Mouse (Mus musculus): ENCODE data around the gene Pth2. TPM values are rescaled to one million over a fixed set of nuclear protein-coding genes. Genes with fewer than 3 reads are reported as not detected.

Gene Pth2
- total and polyA plus RNA-seq, 2 experiments, result not detected

DNA sequence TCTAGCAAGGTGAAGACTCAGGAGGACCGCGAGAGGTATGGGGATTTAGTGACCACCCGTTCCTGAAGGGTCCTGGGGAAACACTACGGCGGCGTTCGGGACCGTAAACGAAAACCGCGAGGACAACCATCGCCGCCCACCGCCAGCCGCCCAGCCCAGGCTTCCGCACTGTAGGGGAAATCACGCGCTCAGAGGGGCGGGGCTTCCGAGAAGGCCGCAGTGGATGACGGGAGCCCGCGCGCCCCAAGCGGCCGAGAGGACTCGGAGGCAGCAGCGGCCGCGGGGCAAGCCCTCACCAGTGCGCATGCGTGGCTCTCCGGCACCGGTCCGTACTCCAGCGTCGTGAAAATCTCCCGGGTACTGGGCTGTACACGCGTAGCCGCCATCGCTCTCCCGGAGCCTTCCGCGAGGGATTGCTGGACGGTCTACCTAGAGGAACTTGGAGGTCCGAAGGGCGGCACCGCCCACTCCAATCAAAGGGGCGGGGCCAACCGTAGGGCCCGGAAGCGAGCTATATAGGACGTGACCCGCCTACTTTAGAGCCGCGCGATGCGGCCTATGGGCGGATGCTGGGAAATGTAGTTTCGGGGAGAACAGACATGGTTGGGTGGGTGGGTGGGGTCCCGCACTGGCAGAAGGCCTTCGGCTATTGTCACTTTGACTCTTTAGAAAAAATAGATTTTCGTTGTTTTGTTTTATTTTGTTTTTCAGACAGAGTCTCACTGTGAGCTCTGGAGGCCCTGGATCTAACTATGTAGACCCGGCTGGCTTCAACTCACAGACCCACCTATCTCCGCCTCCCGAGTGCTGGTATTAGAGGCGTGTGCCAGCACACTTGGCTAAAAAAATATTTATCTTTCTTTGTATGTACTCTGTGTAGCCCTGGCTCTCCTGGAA lies 26.5 kb upstream of the Pth2 start, which contains the start of the genes Pih1d1 and Aldh16a1:
Gene Pih1d1, plus strand, starts transcription at position 208 of the 897 bp plus-strand sequence.
Gene Aldh16a1, minus strand, starts transcription at position 489 of the 897 bp plus-strand sequence.
- no peaks in the 10 kb centered on the region for H3K27me3 ChIP-seq (ENCODE audit: control insufficient read depth, insufficient read depth, low read length)
- H3K79me2 ChIP-seq (ENCODE audit: control insufficient read depth, insufficient read depth, low read length), result no peaks in the 10 kb centered on the region
- H3K4me1 ChIP-seq (ENCODE audit: control insufficient read depth, insufficient read depth, low read length), result peaks cover 5% of the 10 kb centered on the region; the same call in 1 of the 2 replicates
- peak; percentile 82 for DNase-seq (ENCODE audit: extremely low read depth, low read depth, low spot score)
- under 1% methylated on average over 69 of the region's 69 CpGs for WGBS
- H3K9ac ChIP-seq (ENCODE audit: low read depth, low read length), result peak within 1 kb of the TSS; percentile 99
- TF ChIP-seq POLR2A (IDR thresholded peaks at IDR 0.05; ENCODE audit: extremely low read depth, insufficient read depth, low read length), result peak; percentile 90
- TF ChIP-seq CTCF (IDR thresholded peaks at IDR 0.05; ENCODE audit: low read depth, low read length), result peak; percentile 55
- H3K4me3 ChIP-seq (ENCODE audit: insufficient read depth, low read depth, low read length), result peak within 1 kb of the TSS; percentile 85
- H3K36me3 ChIP-seq (ENCODE audit: control insufficient read depth, insufficient read depth, low read length), result no peaks in the 10 kb centered on the region
- H3K27ac ChIP-seq (replicated peaks; ENCODE audit: insufficient read depth, low read depth, low read length), result peak within 1 kb of the TSS; percentile 97

DNA sequence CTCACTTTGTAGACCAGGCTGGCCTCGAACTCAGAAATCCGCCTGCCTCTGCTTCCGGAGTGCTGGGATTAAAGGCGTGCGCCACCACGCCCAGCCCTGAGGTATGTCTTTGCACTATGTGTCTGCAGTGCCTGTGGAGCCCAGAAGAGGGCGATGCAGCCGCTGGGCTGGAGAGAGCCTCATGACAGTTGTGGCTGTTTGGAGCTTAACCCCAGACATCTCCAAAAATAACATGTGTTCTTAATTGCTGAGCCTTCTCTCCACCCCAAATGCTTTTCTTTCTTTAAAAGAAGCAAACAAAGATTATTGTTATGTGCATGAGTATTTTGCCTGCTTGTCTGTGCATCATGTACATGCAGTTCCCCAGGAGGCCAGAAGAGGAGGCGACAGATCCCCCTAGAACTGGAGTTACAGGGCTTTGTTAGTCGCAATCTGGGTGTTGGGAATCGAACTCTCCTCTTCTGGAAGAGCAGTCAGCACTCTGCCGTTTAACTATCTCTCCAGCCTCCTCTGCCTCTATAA lies 25.7 kb upstream of the Pth2 start:
- H3K27me3 ChIP-seq (ENCODE audit: control insufficient read depth, insufficient read depth, low read length), result no peaks in the 10 kb centered on the region
- 68% methylated on average over 12 of the region's 12 CpGs for WGBS
- no peak for DNase-seq (ENCODE audit: extremely low read depth, low read depth, low spot score)
- TF ChIP-seq POLR2A (IDR thresholded peaks at IDR 0.05; ENCODE audit: extremely low read depth, insufficient read depth, low read length) (no peak), CTCF (IDR thresholded peaks at IDR 0.05; ENCODE audit: low read depth, low read length) (peak; percentile 75)
- no peaks in the 10 kb centered on the region for H3K36me3 ChIP-seq (ENCODE audit: control insufficient read depth, insufficient read depth, low read length)
- H3K9ac ChIP-seq (ENCODE audit: low read depth, low read length), result no peak overlapping the region
- H3K4me3 ChIP-seq (ENCODE audit: insufficient read depth, low read depth, low read length), result peak overlapping the region; percentile 6; the same call in 1 of the 2 replicates
- H3K79me2 ChIP-seq (ENCODE audit: control insufficient read depth, insufficient read depth, low read length), result no peaks in the 10 kb centered on the region
- no peak overlapping the region for H3K27ac ChIP-seq (replicated peaks; ENCODE audit: insufficient read depth, low read depth, low read length)
- peaks cover 5% of the 10 kb centered on the region; the same call in 1 of the 2 replicates for H3K4me1 ChIP-seq (ENCODE audit: control insufficient read depth, insufficient read depth, low read length)

DNA sequence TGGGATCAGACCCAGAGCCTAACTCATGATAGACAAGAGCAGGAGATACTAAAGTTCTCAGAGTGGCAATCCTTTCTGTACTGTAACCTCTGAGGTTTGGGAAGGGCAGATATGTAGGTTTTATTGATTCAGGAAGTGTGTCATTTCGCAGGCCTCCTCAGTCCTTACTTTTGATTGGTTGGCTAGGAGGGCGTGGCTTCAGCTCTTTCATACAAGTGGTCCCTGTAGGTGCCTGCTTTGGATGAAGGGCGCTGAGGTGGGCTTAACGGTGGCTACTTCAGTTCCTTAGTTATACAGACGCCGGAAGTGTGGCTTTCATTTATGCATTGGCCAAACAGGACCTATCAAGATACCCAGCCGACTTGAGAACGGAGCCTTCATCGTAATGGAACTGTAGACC lies 25.2 kb upstream of the Pth2 start:
- H3K27ac ChIP-seq (replicated peaks; ENCODE audit: insufficient read depth, low read depth, low read length), result no peak overlapping the region

DNA sequence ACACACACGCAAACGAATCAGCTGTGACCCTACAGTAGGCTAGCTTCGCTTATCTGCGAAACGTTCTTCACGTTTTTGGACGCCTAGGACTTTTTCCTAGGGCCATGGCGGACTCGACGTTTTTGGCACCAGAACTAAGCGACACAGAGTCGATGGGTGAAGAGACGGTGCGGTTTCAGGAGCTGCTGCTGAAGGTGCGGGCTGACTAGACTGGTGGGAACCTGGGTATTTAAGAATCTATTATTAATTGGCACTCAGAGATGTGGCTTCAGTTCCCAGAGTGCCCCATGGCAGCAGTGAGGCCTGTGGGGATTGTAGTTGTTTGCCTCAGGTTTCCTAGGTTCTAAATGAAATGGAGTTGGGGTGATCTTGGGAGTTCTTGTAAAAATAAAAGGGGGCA lies 24.6 kb upstream of the Pth2 start:
- DNase-seq (ENCODE audit: extremely low read depth, low read depth, low spot score), result no peak
- no peaks in the 10 kb centered on the region for H3K27me3 ChIP-seq (ENCODE audit: control insufficient read depth, insufficient read depth, low read length)
- no peak for TF ChIP-seq POLR2A (IDR thresholded peaks at IDR 0.05; ENCODE audit: extremely low read depth, insufficient read depth, low read length)
- no peak for TF ChIP-seq CTCF (IDR thresholded peaks at IDR 0.05; ENCODE audit: low read depth, low read length)
- no peak overlapping the region for H3K27ac ChIP-seq (replicated peaks; ENCODE audit: insufficient read depth, low read depth, low read length)
- no peaks in the 10 kb centered on the region for H3K36me3 ChIP-seq (ENCODE audit: control insufficient read depth, insufficient read depth, low read length)
- H3K9ac ChIP-seq (ENCODE audit: low read depth, low read length), result no peak overlapping the region
- no peak overlapping the region for H3K4me3 ChIP-seq (ENCODE audit: insufficient read depth, low read depth, low read length)
- H3K79me2 ChIP-seq (ENCODE audit: control insufficient read depth, insufficient read depth, low read length), result no peaks in the 10 kb centered on the region
- WGBS, result 95% methylated on average over 15 of the region's 15 CpGs
- no peaks in the 10 kb centered on the region for H3K4me1 ChIP-seq (ENCODE audit: control insufficient read depth, insufficient read depth, low read length)

More for the DNA sequence above, 25.2 kb upstream of the Pth2 start:
- TF ChIP-seq POLR2A (IDR thresholded peaks at IDR 0.05; ENCODE audit: extremely low read depth, insufficient read depth, low read length), result no peak
- no peak for TF ChIP-seq CTCF (IDR thresholded peaks at IDR 0.05; ENCODE audit: low read depth, low read length)
- H3K9ac ChIP-seq (ENCODE audit: low read depth, low read length), result no peak overlapping the region
- no peaks in the 10 kb centered on the region for H3K36me3 ChIP-seq (ENCODE audit: control insufficient read depth, insufficient read depth, low read length)
- H3K79me2 ChIP-seq (ENCODE audit: control insufficient read depth, insufficient read depth, low read length), result no peaks in the 10 kb centered on the region
- H3K4me1 ChIP-seq (ENCODE audit: control insufficient read depth, insufficient read depth, low read length), result peaks cover 4% of the 10 kb centered on the region; the same call in 1 of the 2 replicates
- no peak overlapping the region for H3K4me3 ChIP-seq (ENCODE audit: insufficient read depth, low read depth, low read length)
- 87% methylated on average over 9 of the region's 9 CpGs for WGBS
- no peaks in the 10 kb centered on the region for H3K27me3 ChIP-seq (ENCODE audit: control insufficient read depth, insufficient read depth, low read length)
- no peak for DNase-seq (ENCODE audit: extremely low read depth, low read depth, low spot score)

DNA sequence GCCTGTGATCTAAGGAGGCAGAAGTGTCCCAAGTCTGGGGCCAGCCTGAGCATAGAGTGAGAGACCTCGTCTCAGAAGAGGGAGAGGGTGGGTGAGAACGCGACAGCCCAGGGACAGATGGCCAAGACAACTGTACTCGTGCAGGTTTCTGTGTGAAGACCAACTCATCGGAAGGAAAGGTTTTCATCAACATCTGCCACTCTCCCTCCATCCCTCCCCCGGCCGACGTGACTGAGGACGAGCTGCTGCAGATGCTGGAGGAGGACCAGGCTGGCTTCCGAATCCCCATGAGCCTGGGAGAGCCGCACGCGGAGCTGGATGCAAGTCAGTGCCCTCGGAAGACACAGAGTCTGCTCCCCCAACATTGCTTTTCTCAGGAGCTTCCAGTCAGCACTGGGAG lies 23.3 kb upstream of the Pth2 start:
- H3K9ac ChIP-seq (ENCODE audit: low read depth, low read length), result no peak overlapping the region
- TF ChIP-seq POLR2A (IDR thresholded peaks at IDR 0.05; ENCODE audit: extremely low read depth, insufficient read depth, low read length) (no peak), CTCF (IDR thresholded peaks at IDR 0.05; ENCODE audit: low read depth, low read length) (no peak)
- H3K79me2 ChIP-seq (ENCODE audit: control insufficient read depth, insufficient read depth, low read length), result no peaks in the 10 kb centered on the region
- WGBS, result 91% methylated on average over 14 of the region's 14 CpGs
- 0 out of 2 replicates have a peak, but pooled peaks cover 3% of the 10 kb centered on the region for H3K4me1 ChIP-seq (ENCODE audit: control insufficient read depth, insufficient read depth, low read length)
- no peak overlapping the region for H3K27ac ChIP-seq (replicated peaks; ENCODE audit: insufficient read depth, low read depth, low read length)
- H3K27me3 ChIP-seq (ENCODE audit: control insufficient read depth, insufficient read depth, low read length), result no peaks in the 10 kb centered on the region
- no peak for DNase-seq (ENCODE audit: extremely low read depth, low read depth, low spot score)
- no peak overlapping the region for H3K4me3 ChIP-seq (ENCODE audit: insufficient read depth, low read depth, low read length)
- H3K36me3 ChIP-seq (ENCODE audit: control insufficient read depth, insufficient read depth, low read length), result no peaks in the 10 kb centered on the region
